Mouse (Mus musculus): Measurements from ENCODE around the gene Ibsp.

Ibsp gene

DNA sequence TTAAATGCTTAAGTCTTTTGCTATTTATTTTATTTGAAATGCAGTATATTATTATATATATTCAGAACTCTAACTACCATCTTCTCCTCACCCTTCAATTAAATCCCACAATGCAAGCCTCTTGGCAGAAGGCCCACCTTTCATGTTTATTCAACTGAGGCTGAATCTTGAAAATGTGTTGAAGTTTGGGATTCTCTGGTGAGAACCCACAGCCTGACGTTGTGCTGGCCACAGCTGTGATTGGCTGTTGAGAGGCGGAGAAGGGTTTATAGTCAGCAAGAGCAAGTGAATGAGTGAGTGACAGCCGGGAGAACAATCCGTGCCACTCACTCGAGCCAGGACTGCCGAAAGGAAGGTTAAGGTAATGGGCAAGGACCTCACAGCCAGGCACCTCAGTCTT, at the start of gene Ibsp:
TSS of gene Ibsp (plus strand) at position 178 of the 400 bp plus-strand sequence.
- DNase-seq (ENCODE audit: low spot score), result no peak

DNA sequence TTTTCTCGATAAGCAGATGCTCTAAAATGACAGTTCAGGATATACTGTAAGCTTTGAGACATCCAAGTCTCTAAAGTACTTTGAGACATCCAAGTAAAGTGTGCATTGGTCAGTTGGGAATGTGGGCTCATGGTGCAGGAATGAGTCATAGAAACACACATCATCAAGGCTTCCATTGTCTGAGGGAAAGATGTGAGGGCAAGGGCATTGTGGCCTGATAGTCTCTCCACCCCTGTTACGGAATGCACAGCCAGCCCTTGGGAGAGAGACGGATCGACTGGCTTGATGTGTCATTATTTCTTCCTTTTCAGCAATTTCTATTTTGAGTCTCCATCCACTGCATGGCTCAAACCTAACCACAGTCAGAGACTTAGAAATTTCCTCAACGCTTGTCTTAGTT, 47.2 kb upstream of the Ibsp start:
- DNase-seq (ENCODE audit: low spot score), result no peak

DNA sequence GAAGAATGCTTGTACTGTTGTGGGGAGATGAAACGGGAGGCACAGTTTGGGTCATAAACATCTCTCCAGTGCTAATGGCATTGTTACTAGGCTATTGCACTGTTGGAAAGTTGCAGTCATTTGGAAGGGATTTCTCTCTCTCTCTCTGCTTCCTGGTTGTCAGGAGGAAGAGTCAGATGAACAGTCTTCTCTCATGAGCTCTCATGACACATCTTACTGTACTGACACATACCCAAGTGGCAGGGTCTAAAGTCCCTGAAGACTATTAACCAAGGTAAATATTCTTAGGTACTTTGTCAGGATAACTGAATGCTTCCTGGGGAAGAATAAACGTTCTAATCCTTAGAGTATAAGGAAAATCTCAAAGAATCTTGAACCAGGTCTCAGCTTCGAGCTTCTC, 42.4 kb upstream of the Ibsp start:
- no peak for DNase-seq (ENCODE audit: low spot score)

DNA sequence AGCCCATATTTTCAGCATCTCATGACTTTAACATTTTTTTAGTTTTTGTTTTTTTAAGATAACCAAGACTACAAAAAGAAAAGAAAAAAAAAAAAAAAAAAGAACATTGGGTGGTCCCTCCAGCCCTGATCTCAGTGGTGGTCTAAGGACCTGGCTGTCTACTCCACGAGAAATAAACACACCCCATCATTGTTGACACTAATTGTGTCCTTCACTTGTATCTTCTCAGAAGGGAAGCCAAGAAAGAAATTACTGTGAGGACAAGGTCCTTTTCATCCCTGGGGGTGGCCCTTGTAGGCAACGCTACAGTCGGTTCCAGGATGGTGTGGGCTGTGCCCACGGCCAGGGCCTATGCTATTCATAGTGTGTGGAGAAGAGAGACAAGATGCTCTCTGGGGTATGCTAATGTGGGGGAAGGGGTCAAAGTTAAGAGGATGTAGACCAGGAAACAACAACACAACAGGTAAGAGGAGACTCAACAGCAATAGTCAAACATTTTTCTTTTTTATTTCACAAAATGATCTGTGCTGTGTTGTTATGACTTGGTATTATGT, 37.0 kb upstream of the Ibsp start:
- DNase-seq (ENCODE audit: low spot score), result no peak

DNA sequence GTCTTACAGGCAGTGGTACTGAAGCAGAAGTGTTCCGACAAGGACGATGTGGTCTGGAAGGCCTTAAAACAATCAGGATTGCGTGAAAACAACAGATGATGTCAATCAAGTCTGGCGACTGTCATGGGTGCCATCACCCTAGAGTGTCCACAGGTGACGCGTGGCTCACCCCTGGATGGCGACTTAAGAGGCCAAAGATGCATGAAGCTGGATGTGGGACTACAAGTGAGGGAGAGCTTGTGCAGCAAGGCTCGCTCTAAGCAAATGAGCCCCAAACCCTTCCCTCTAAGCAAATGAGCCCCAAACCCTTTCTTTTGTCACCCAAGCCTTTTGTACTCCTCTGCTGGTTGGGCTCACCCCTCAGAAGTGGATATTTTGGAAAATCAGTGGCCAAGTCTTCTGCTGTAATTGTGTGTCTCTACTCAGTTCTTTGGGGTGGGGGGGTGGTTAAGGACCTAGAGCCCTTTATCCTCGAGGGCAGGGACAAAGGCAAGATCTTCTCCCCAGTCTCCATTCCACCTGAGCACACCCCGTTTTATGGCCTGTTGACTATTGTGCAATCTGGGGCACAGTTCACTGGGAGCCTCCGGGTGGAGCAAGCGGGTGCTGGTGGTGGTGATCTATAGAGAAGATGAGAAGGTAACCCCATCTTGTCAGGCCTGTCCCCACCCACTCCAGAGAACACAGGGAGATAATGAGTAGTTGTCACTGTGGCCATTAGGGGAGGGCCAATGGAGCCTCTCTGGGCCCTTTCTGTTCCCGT, 35.8 kb upstream of the Ibsp start:
- no peak for DNase-seq (ENCODE audit: low spot score)

DNA sequence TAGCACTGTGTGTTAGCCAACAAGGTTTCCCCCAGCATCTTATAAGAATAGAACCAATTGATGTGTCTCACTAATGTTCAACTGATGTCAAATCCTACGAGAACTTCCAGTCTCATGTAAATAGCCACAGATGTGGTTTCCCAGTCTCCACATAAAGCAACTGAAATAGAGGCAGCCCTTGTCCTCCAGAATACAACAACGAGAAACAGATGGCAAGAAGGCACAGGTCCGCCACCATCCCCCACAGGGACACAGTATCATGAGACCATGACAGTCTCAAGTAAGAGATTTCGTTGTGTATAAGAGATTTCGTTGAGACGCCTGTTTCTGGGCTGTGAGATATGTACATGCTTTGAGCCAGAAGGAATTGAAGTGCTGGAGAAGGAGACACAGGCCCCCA, 4.8 kb upstream of the Ibsp start:
- DNase-seq (ENCODE audit: low spot score), result no peak

DNA sequence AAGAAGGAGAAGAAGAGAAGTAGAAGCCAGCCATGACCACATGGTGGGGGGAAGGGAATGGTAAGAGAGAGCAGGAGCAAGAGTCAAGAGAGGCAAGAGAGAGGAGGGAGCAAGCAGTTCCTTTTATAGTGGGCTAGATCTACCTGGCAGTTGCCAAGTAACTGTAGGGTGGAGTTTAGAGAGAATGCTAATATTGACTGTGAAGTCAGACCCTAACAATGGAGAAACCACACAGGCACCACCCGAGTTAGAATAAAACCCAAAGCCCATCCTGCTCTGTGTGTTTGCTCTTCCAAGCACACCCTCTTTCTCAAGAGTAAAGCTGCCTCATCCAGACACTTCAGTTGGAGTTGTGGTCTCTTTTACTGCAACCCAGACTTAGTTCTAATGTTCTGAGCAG, 15.1 kb downstream of the Ibsp start:
- DNase-seq (ENCODE audit: low spot score), result no peak

DNA sequence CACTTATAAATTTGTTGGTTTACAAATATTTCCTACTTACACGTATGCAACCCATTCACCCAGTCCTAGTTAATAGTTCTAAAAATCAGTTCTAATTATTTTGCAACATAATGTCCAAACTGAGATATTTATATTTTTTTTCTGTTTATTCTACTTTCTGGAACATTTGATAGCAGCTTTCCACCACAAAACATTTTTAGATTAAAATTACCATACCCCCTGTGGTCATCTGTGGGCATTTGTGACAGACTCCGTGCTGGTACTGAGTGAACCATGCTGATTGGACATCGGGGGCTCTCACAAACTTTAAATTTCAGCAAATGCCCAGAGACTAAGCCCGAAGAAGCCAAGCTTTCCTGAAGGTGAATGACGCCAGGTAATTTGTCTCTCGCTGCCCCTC, 26.1 kb downstream of the Ibsp start, which contains the start of gene Mepe:
TSS of gene Mepe (plus strand) at position 301 of the 400 bp plus-strand sequence.
- no peak for DNase-seq (ENCODE audit: low spot score)

DNA sequence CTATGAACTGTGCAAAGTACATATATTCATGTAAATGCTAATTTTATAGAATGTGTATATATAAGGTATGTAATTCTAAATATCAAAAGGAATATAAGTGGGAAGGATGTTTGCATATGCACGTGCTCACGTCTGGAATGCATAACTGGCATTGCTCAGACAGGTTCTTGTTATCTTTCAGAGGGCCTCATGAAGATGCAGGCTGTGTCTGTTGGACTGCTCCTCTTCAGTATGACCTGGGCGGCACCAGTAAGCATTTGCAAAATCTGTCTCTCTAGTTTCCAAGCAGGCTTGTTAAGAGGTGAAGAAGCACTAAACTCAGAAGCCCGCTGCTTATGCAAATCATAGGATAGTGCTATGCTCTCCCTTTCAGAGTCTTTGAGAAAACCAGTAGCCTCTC, 27.9 kb downstream of the Ibsp start:
- DNase-seq (ENCODE audit: low spot score), result no peak

DNA sequence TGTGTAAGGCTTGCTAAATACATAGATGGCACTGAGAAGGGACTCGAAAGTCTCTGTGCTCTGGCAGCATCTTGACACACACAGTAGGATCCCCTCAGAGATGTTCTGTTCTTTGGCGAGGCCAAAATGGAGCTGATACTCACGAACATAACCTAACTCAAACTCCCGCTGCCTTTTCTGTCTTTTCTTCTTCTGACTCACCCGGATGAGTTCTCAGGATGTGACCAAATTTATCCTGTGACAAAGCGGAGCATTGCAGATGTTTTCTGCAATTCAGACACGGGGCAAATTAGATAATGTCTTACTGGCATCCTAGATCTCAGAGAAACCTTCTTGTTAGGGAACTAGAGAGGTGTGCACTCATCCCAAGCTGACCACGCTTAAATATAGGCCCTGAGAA, 28.4 kb downstream of the Ibsp start:
- DNase-seq (ENCODE audit: low spot score), result no peak

DNA sequence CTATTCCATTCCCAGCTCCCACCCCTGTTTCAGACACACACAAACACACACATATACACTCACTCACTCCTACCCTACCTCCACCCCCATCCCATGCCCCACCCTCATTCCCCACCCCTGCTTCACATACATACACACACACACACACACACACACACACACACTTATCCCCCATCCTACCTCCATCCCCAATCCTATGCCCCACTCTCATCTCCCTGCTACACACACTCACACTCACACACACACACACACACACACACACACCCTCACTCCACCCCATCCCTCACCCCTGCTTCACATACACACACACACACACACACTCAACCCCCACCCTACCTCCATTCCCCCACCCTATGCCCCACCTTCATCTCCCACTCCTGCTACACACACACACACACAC, 28.9 kb downstream of the Ibsp start:
- no peak for DNase-seq (ENCODE audit: low spot score)

DNA sequence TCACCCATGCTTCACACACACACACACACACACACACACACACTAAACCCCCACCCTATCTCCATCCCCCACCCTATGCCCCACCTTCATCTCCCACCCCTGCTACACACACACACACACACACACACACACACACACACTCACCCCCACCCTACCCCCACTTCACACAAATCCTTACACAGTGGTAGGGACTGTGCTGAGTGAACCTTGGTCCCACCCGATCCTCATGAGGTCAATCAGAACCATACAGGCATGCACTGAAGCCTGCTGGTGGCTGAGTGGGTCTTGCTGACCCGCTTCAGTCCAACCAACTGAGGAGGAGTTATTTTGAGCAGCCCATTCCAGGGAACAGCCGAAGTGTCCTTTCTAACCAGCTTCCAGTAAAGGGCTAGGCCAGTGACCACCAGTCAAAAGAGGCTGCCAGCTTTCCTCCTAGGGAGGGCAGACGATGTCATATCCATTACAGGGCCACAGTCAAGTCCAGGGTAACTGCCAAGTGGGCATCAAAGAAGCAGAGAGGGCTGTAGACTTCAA, 29.4 kb downstream of the Ibsp start:
- DNase-seq (ENCODE audit: low spot score), result no peak

DNA sequence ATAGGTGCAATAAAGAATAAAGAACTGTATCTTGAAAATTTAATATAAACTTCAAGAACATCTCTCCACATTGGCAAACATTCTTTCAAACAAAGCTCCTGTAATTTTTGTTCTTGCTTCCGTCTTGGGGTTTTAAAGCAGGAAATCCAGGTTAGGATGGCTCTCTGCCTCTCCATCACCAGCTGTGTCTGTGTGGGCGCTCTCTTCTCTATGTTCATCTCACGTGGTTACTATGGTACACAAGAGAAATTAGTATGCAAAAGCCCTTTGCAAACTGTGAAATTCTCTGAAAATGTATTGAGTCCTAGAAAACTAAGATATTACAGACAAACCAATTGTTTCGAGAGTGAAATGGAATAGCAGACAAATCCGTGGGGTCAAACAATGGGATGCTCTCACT, 30.4 kb downstream of the Ibsp start:
- no peak for DNase-seq (ENCODE audit: low spot score)

DNA sequence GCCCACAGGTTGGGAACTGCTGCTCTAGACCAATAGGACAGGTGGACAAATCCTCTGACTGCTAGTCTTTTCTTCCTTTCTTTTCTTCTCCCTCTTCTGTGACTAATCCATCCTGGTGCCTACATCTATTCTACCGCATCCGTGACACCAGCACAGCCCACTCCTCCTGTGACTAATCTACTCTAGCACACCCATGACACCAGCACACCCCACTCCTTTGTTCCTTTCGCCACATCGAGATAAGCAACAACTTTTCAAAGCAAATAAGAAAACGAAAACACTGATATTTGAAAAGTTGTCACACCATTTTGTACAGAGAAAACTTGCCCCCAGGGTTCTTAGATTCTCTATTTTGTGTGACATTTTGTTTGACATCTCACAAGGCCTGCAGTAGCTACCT, 31.1 kb downstream of the Ibsp start:
- DNase-seq (ENCODE audit: low spot score), result no peak

DNA sequence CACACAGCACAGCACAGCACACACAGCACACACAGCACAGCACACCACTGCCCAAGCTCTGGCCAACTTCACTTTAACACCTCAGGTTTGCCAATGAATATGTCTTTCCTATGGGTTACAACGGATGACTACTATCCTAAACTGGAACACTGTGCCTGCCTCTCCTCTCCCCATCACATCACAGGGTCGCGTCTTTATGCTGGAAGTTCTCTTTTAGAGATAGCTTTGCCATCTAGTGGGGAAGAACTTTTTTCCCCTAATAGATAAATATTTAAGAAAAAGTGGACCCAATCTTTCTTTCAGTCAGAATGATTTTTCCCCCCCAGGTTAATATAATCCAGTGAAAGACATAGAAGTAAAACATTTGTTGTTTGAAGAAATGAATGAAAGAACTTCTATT, 33.3 kb downstream of the Ibsp start:
- no peak for DNase-seq (ENCODE audit: low spot score)

DNA sequence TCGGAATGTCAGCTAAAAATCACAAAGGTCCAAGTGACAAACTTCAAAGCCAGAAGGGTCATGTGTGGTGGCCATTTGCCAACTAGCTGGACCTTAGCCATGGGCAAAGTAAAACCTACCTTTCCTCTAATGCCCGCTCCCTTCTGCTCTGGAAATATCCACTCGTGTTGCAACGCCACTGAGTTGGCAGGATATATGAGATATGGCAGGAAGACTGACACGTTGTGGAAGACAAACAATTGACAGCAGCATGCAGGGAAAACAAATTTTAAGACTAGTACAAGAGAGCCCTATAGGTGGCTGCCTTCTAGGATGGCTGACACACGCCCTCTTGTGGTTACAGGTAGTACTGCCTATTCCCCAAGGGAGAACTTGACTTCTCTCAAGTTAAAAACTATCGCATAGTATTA, 34.3 kb downstream of the Ibsp start:
- DNase-seq (ENCODE audit: low spot score), result peak; percentile 55

DNA sequence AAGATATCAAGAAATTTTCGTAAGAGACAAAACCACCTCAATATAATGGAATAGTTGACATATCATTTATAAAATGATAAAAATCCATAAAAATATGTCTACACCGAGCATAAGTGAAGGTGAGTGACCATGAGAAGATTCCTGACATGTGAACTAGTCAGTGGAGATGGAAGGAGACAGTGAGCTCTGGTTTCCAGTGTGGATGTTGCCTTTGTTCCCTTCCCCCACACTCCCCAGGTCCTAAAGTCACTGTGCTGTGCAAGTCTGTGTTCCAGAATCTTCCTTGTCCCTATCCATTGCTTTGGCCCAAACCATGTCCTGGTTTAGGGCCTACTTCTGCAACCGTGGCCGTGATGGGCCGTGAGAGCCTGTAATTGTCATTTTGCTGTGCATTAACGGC, 34.7 kb downstream of the Ibsp start:
- no peak for DNase-seq (ENCODE audit: low spot score)

DNA sequence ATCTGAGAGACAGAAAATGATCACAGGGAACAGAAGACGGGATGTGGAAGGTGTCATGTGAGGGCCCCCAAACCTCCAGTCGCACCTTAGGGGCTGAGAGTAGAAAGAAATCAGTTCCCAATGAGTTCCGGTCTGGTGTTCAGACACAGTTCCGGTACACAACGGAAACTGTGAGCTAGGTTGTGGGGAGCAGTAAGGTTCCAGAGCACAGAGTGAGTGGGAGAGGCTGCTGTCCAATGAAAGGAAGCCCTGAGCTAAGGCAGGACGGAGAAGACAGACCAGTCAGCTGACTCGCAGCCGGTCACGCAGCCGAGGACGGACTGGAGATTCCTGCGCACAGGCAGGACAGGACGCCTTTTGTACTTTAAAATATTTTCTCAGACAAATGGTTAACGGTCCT, 35.5 kb downstream of the Ibsp start:
- DNase-seq (ENCODE audit: low spot score), result no peak

DNA sequence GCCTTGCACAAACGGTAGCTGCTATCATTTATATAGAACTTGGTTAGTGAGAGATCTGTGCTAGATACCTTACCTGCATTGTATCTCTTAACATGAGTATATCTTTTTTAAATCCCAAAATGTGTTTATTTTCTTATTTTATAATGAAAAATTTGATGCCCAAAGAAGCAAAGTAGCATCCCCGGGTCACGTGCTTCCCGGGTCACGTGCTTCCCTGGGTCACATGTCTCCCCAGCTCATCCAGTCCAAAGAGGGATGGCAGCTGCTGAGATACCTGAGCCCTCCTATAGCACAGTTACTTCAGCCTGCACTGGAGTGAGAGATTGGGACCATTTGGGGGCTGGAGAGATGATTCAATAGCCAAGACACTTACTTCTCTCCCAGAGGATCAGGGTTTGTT, 37.0 kb downstream of the Ibsp start:
- no peak for DNase-seq (ENCODE audit: low spot score)

DNA sequence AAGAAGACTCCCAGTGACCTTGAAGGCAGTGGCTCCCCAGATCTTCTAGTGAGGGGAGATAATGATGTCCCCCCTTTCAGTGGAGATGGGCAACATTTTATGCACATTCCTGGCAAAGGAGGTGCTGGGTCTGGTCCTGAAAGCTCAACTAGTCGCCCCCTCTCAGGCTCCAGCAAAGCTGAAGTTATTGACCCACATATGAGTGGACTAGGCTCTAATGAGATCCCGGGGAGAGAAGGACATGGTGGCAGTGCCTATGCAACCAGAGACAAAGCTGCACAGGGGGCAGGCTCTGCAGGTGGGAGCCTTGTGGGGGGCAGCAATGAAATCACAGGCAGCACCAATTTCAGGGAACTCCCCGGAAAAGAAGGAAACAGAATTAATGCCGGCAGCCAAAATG, 38.5 kb downstream of the Ibsp start:
- DNase-seq (ENCODE audit: low spot score), result no peak

DNA sequence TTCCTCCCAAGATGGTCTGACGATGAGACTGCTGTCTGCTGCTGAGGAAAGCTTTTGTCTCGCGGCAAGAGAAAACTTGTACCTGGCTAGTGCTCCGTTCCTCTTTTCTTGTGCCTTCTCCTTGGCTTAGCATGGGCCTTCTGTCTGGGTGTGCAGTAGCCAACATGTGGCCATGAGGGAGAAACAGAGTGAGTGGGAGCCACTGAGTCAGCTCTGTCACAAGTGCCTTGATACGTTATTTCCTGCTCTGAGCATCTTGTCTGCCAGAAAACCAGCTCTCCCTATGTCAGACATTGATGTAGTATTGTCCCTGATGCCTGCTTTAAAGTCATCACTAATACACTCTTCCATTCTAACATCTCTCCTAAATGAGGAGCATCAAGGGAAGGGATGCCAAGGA, 40.0 kb downstream of the Ibsp start:
- no peak for DNase-seq (ENCODE audit: low spot score)

DNA sequence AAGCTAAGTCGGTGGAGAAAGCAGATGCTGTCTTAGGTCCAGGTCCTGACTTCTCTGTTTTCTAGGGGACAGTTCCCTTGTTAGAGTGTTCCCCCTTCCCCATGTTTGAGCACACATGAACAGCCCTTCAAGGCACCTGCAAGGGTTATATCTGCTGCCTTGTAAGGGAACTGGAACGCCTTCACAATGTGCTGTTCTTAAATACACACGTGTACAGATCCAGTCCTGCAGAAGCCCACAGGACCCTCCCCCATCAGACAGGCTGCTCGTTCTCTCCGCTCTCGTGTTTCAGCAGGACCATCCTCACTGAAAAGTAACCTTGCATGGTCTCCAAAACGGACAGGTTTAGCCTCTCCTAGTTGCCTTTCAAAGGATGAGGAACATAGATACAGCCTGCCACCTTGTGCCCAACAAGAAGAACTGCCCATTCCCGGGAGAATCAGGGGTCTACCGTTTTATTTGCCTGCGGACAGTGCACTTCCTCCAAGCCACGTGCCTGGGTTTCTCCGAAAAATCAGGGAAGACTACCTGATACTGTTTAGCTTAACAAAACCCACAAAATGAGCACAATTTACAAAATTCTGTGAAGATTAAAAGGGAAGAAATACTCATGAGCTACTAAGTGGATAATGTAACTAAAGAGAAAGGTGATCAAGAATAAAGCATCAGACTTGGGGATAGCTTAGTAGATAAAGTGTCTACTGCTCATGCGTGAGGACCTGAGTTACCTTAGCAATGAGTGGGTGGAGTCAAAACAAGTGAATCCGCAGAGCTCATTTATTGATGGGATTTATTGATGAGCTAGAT, 40.9 kb downstream of the Ibsp start:
- no peak for DNase-seq (ENCODE audit: low spot score)

DNA sequence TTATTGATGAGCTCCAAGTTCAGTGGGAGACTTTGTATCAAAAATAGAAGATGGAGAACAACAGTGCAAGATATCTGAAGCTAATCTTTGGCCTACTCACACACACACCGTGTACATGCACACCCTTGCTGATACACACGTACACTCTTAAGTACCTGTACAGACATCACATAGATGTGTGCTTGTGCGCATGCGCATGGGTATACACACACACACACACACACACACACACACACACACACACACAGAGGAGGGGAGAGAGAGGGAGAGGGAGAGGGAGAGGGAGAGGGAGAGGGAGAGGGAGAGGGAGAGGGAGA, 41.5 kb downstream of the Ibsp start:
- DNase-seq (ENCODE audit: low spot score), result no peak
